Mouse (Mus musculus): Measurements from ENCODE around the gene Clec16a. TPM values are rescaled to one million over a fixed set of nuclear protein-coding genes. Genes with fewer than 3 reads are reported as not detected.

The Clec16a gene
- polyA plus RNA-seq, 1 experiment from 2014 or later: 11.3 TPM

GRCm38 (mm10) chr16:10741082-10741481 lies 195.9 kb downstream of the Clec16a start:
- Histone ChIP-seq H3K9ac (replicated peaks) (no peak overlapping the region), H3K4me3 (ENCODE audit: low read depth, low read length) (no peak overlapping the region), H3K27me3 (ENCODE audit: insufficient read depth, low read length) (no peaks in the 10 kb centered on the region), H3K4me2 (ENCODE audit: low read depth, low read length) (no peak overlapping the region), H3K36me3 (replicated peaks; ENCODE audit: insufficient read depth, low read length) (no peaks in the 10 kb centered on the region), H3K4me1 (ENCODE audit: insufficient read depth) (peaks cover 6% of the 10 kb centered on the region; the same call in 1 of the 2 replicates), H3K27ac (ENCODE audit: low read depth) (0 out of 2 replicates have a peak overlapping the region, but pooled peaks have one; percentile 16), H3K9me3 (ENCODE audit: low read length) (no peaks in the 10 kb centered on the region)
- TF ChIP-seq EP300 (IDR thresholded peaks at IDR 0.05; ENCODE audit: low read depth): no peak
- no peak for TF ChIP-seq CTCF (IDR thresholded peaks at IDR 0.05; ENCODE audit: low read depth)
- peak; percentile 78 for ATAC-seq
- no peak for DNase-seq
- 71% methylated on average over 2 of the region's 2 CpGs for WGBS (ENCODE audit: insufficient replicate concordance)

- no peak overlapping the region for H3K27ac ChIP-seq (ENCODE audit: low read depth)
- TF ChIP-seq EP300 (IDR thresholded peaks at IDR 0.05; ENCODE audit: low read depth) (no peak), CTCF (IDR thresholded peaks at IDR 0.05; ENCODE audit: low read depth) (no peak)
- H3K27me3 ChIP-seq (ENCODE audit: insufficient read depth, low read length): no peaks in the 10 kb centered on the region
- H3K4me1 ChIP-seq (ENCODE audit: insufficient read depth): no peaks in the 10 kb centered on the region
- WGBS (ENCODE audit: insufficient replicate concordance): 59% methylated on average over 7 of the region's 7 CpGs
- H3K4me2 ChIP-seq (ENCODE audit: low read depth, low read length): no peak overlapping the region
- H3K9ac ChIP-seq (replicated peaks): no peak overlapping the region
- DNase-seq: no peak
- no peak overlapping the region for H3K4me3 ChIP-seq (ENCODE audit: low read depth, low read length)
- no peaks in the 10 kb centered on the region for H3K36me3 ChIP-seq (replicated peaks; ENCODE audit: insufficient read depth, low read length)
- no peak for ATAC-seq
- no peaks in the 10 kb centered on the region for H3K9me3 ChIP-seq (ENCODE audit: low read length)
Observed at GRCm38 (mm10) chr16:10749226-10749625, 204.1 kb downstream of the Clec16a start.

DNA sequence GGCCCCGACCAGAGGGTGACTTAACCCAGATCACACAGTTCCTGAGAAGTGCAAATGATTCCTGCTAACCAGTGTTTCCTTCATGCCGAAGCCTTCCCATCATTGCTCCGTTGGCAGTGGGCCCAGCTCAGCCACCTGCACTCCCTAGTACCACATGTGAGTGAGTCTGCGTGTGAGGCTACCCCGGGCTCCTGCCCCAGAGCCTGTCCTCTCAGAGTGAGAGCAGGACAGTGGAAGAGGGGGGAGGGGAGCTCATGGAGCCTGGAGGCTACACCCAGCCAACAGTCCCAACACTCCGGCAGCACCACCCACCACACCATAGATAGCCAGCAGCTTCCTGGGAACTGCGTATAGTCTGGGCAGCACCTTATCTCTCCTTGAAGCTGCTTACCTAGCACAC lies 204.7 kb downstream of the Clec16a start:
- Histone ChIP-seq H3K27ac (ENCODE audit: low read depth) (no peak overlapping the region), H3K4me3 (ENCODE audit: low read depth, low read length) (no peak overlapping the region), H3K9me3 (ENCODE audit: low read length) (no peaks in the 10 kb centered on the region), H3K4me1 (ENCODE audit: insufficient read depth) (no peaks in the 10 kb centered on the region), H3K4me2 (ENCODE audit: low read depth, low read length) (no peak overlapping the region), H3K36me3 (replicated peaks; ENCODE audit: insufficient read depth, low read length) (no peaks in the 10 kb centered on the region), H3K27me3 (ENCODE audit: insufficient read depth, low read length) (no peaks in the 10 kb centered on the region), H3K9ac (replicated peaks) (no peak overlapping the region)
- DNase-seq (no peak), ATAC-seq (no peak)
- no peak for TF ChIP-seq EP300 (IDR thresholded peaks at IDR 0.05; ENCODE audit: low read depth)
- no peak for TF ChIP-seq CTCF (IDR thresholded peaks at IDR 0.05; ENCODE audit: low read depth)
- 70% methylated on average over 7 of the region's 7 CpGs for WGBS (ENCODE audit: insufficient replicate concordance)

DNA sequence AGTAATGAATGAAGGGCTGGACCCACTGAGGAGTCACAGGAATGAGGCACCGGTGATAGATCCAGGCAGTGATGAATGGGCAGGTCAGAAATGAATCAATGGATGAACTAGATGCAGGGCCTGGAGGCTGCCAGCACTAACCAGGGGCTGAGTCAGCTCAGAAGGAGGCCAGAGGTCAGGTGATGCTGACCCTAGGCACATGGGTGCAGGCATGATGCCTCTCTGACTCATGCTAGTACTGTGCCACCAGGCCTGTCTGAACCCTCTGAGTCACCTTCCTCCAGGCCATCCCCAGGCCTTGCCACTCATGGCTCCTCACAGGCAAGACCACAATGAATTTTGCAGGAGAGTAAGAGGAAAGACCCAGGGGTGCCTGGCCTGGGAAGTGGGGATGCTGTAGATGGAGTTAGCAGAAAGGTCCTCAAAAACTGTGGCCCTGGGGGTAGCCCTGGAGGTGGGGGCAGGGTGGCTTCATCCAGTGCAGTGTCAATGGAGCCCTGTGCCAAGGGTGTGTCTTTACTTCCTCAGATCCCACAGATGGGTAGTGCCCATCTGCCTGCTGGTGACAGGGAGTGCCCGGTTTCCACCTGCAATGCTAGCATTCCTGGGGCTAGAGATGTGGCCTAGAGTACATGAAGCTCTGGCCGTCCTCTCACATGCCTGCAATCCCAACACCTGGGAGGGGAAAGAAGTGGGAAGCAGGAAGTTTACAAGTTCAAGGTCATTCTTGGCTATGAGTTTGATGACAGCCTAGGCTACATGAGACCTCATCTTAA lies 209.6 kb downstream of the Clec16a start:
- Histone ChIP-seq H3K27ac (ENCODE audit: low read depth) (no peak overlapping the region), H3K4me2 (ENCODE audit: low read depth, low read length) (no peak overlapping the region), H3K36me3 (replicated peaks; ENCODE audit: insufficient read depth, low read length) (no peaks in the 10 kb centered on the region), H3K4me3 (ENCODE audit: low read depth, low read length) (no peak overlapping the region), H3K4me1 (ENCODE audit: insufficient read depth) (no peaks in the 10 kb centered on the region), H3K27me3 (ENCODE audit: insufficient read depth, low read length) (no peaks in the 10 kb centered on the region), H3K9ac (replicated peaks) (no peak overlapping the region), H3K9me3 (ENCODE audit: low read length) (no peaks in the 10 kb centered on the region)
- TF ChIP-seq EP300 (IDR thresholded peaks at IDR 0.05; ENCODE audit: low read depth): no peak
- no peak for TF ChIP-seq CTCF (IDR thresholded peaks at IDR 0.05; ENCODE audit: low read depth)
- ATAC-seq: peak; percentile 40; the same call in 1 of the 2 replicates
- no peak for DNase-seq
- WGBS (ENCODE audit: insufficient replicate concordance): 82% methylated on average over 3 of the region's 3 CpGs

DNA sequence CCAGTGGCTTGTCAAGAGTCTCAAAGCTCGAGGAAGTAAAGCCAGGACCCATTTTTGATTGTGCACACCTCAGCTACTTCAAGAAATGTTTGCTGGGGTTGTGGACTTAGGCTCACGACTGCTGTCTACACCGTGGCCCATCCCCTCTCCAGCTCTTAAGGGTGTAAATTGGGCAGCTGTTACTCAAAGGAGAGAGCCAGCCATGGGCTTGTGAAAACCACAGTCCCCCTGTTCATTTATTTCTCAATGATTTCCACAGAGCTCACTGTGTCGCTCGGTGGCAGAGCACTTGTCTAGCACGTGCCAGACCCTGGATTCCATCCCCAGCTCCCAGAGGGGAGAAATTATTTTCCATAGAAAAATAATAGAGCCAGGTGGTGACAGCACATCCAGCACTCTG lies 211.0 kb downstream of the Clec16a start:
- ATAC-seq: no peak
- 54% methylated on average over 6 of the region's 6 CpGs for WGBS (ENCODE audit: insufficient replicate concordance)
- H3K4me1 ChIP-seq (ENCODE audit: insufficient read depth): no peaks in the 10 kb centered on the region
- H3K4me3 ChIP-seq (ENCODE audit: low read depth, low read length): no peak overlapping the region
- no peak overlapping the region for H3K4me2 ChIP-seq (ENCODE audit: low read depth, low read length)
- no peak for TF ChIP-seq EP300 (IDR thresholded peaks at IDR 0.05; ENCODE audit: low read depth)
- no peak for TF ChIP-seq CTCF (IDR thresholded peaks at IDR 0.05; ENCODE audit: low read depth)
- H3K9me3 ChIP-seq (ENCODE audit: low read length): no peaks in the 10 kb centered on the region
- no peaks in the 10 kb centered on the region for H3K27me3 ChIP-seq (ENCODE audit: insufficient read depth, low read length)
- no peak overlapping the region for H3K27ac ChIP-seq (ENCODE audit: low read depth)
- DNase-seq: no peak
- no peak overlapping the region for H3K9ac ChIP-seq (replicated peaks)
- no peaks in the 10 kb centered on the region for H3K36me3 ChIP-seq (replicated peaks; ENCODE audit: insufficient read depth, low read length)

DNA sequence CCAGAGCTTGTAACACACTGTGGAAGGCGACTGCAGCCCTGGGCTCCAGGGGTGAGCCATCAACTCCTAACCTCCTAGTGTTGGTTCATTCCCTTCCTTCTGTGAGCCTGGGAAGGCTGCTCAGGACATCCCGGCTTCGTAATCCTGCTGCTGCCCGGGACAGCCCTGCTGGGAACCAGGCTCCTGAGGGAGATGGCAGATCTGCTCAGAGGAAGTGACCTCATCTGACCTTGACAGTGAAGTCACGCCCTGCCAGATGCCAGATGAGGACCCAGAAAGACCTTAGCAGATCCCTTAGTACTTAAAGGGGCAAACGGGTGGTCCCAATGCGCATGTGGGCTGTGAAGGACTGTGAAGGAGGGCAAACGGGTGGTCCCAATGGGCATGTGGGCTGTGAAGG lies 216.0 kb downstream of the Clec16a start:
- Histone ChIP-seq H3K27ac (ENCODE audit: low read depth) (no peak overlapping the region), H3K4me1 (ENCODE audit: insufficient read depth) (no peaks in the 10 kb centered on the region), H3K4me3 (ENCODE audit: low read depth, low read length) (no peak overlapping the region), H3K4me2 (ENCODE audit: low read depth, low read length) (no peak overlapping the region), H3K27me3 (ENCODE audit: insufficient read depth, low read length) (0 out of 2 replicates have a peak, but pooled peaks cover 4% of the 10 kb centered on the region), H3K9ac (replicated peaks) (no peak overlapping the region), H3K9me3 (ENCODE audit: low read length) (no peaks in the 10 kb centered on the region), H3K36me3 (replicated peaks; ENCODE audit: insufficient read depth, low read length) (no peaks in the 10 kb centered on the region)
- ATAC-seq: no peak
- 72% methylated on average over 8 of the region's 8 CpGs for WGBS (ENCODE audit: insufficient replicate concordance)
- DNase-seq: no peak
- TF ChIP-seq EP300 (IDR thresholded peaks at IDR 0.05; ENCODE audit: low read depth): no peak
